Mouse (Mus musculus) kidney, adult 8-10 months (tissue): ENCODE data around the gene Cdhr5.

ENCODE experiments used
- DNase-seq, 2 experiments: peaks; one replicate each; pipeline ENCODE4 v3.0.0; 2022

Cdhr5 gene

GRCm38 (mm10) chr7:141222126-141222467 is 54.5 kb downstream of the Cdhr5 start:
- no peak for DNase-seq

GRCm38 (mm10) chr7:141221249-141222125 is 55.1 kb downstream of the Cdhr5 start:
- DNase-seq = peak; percentile 97 to 98

GRCm38 (mm10) chr7:141220377-141220776 is 56.2 kb downstream of the Cdhr5 start:
- DNase-seq = no peak

GRCm38 (mm10) chr7:141219558-141220099 is 57.0 kb downstream of the Cdhr5 start:
- DNase-seq = no peak
